Mouse (Mus musculus) splenic B cell, adult 2 months (primary cell): ENCODE measurements around the gene Asphd2.

Experiments used
- DNase-seq: peaks from one replicate; pipeline ENCODE4 v3.0.0-alpha.2; 2011; ENCODE audit warnings: low read depth, low spot score
- H3K27me3 ChIP-seq: 2 replicates; pipeline ENCODE4 v1.6.1; 2012; ENCODE audit warnings: mild to moderate bottlenecking, low read length, moderate library complexity, mixed read lengths; ENCODE audit not compliant: control insufficient read depth, poor library complexity, insufficient read depth, severe bottlenecking
- H3K36me3 ChIP-seq: 2 replicates; pipeline ENCODE4 v1.6.1; 2012; ENCODE audit warnings: mild to moderate bottlenecking, low read length, moderate library complexity, mixed read lengths; ENCODE audit not compliant: control insufficient read depth, poor library complexity, insufficient read depth, severe bottlenecking

Gene Asphd2

DNA sequence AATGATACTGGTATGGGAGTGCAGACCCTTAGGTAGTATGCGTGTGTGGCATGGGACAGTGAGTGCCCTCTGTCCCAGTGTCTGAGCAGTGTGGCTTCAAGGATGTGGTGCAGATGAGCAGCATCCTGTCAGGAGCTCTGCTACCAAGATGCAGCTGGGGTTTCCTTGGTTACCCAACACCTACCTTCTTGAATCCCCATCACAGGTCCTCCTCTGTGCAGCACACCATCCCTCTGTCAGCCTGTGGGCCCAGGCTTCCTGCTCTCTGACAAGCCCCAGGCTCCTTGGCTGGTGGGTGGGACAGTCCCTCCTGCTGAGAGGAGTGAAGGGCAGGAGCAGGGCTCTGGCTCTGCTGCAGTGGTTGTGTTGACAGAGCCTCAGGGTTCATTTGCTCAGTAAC is 17.3 kb downstream of the Asphd2 start:
- DNase-seq, result no peak
- Histone ChIP-seq H3K27me3 (no peaks in the 10 kb centered on the region), H3K36me3 (no peaks in the 10 kb centered on the region; the same call in 1 of the 2 replicates)

DNA sequence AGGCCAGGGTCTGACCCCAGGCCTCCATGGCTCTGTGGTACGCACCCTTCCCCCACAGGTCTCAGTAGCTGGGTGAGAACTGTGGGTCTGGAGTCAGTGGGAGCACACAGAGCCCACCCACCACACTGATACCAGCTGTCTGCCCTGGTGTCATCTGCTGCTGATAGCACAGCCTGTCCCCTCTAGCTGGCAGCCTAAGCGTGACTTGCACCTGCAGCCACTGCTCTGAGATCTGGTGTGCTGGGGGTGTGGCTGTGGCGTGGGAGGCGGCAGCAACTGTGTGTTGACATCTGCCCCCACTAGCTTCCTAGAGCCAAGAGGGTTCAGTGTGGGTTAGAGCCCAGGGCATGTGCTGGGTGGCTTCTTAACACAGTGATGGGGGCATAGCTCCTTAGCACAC is 18.6 kb downstream of the Asphd2 start:
- Histone ChIP-seq H3K36me3 (peaks cover 3% of the 10 kb centered on the region), H3K27me3 (no peaks in the 10 kb centered on the region)
- no peak for DNase-seq

DNA sequence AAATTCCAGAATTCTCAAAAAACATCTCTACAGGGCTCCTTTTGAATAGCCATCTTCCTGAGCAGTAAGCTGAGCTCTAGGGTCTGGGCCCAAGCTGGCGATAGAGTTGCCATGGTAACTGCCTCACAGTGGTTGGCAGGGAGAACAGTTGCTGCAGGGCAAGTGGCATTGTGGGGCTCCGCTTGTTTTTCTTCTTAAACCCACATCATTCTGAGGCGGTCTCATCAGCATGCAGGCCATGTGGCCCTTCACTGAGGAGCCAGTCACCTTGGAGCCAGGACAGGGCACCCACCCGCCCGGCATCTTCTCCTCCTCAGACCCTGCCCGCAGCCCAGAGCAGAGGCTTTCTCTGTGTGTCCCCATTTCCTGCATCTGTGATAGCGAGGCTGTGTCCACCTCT is 22.7 kb downstream of the Asphd2 start:
- DNase-seq, result no peak
- Histone ChIP-seq H3K27me3 (no peaks in the 10 kb centered on the region), H3K36me3 (peaks cover 3% of the 10 kb centered on the region)

GRCm38 (mm10) chr5:112370236-112370813 is 24.3 kb downstream of the Asphd2 start:
- no peaks in the 10 kb centered on the region for H3K27me3 ChIP-seq

DNA sequence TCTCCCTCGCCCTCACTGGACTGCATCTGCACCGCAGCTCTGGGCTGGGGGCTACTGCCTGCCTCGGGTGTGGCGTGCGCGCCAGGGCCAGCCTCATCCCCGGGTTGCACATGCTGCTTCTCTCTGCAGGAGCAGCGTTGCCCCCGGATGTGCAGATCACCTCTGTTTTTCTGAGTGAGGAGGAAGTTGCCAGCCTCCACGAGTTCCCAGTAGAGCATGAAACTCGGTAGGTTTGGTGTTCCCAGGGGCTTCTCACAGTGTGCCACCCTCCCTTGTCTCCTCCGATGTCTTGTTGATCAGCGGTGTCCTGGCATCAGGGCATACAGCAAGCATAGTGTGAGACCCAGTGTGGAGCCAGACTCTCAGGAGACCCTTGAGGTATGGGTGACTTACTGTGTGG is 25.3 kb downstream of the Asphd2 start:
- Histone ChIP-seq H3K36me3 (peaks cover 3% of the 10 kb centered on the region), H3K27me3 (no peaks in the 10 kb centered on the region)
- peak; percentile 47 for DNase-seq

More at GRCm38 (mm10) chr5:112370236-112370813, 24.3 kb downstream of the Asphd2 start:
- H3K36me3 ChIP-seq, result peaks cover 3% of the 10 kb centered on the region; the same call in 1 of the 2 replicates
- DNase-seq, result no peak

DNA sequence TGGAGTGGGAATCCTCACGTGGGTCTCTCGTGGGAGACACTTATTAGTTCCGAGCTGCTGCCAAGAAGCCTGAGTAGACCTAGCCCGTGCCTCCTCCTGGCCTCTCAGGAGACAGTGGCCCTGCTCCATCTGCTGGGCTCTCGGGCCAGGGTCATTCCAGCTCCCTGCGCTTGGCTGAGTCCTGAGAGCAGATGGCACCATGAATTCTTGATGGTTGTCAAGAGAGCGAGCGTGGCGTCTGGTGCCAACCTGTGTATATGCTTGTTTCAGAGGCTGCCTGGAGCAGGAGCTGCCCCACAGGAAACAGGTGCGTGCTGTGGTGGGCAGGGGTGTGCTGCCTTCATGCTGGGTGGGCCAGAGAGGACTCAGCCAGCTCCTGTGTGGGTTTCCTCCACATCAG is 26.0 kb downstream of the Asphd2 start:
- peaks cover 3% of the 10 kb centered on the region for H3K36me3 ChIP-seq
- no peak for DNase-seq
- H3K27me3 ChIP-seq, result no peaks in the 10 kb centered on the region

DNA sequence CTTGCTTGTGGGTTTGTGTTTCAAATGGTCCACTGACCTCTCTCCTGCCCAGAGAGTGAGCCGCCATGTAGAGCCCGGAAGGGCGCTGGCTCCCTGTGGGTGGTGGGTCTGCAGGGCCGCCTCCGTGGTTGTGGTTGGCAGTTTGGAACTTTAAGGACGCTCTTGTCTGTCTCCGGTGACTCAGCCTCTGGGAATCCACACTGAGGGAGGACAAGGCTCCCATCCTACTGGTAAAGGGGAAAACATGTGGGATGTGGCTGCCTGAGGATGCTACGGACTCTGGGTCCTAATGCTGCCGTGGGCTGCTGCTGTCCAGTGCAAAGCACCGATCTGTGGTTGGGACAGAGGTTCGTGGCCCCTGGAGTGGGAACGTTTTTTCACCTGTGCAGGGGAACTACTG is 26.7 kb downstream of the Asphd2 start:
- no peak for DNase-seq
- no peaks in the 10 kb centered on the region for H3K27me3 ChIP-seq
- H3K36me3 ChIP-seq, result peaks cover 3% of the 10 kb centered on the region

DNA sequence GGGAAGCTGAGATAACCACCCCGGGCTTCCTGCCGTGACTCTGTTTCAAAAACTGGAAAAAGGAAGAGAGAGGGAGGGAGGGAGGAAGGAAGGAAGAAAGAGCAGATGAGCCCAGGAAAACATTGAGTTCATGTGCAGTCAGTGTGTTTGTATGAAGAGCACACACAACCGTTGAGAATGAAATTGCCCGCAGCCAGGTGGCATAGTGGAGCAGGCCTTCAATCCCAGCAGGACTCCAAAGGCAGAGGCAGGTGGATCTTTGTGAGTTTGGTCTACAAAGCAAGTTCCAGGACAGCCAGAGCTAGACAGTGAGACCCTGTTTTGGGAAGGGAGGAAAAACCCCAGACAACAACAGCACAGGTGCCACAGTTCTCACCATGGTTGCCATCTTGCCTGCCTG is 27.3 kb downstream of the Asphd2 start:
- no peak for DNase-seq

DNA sequence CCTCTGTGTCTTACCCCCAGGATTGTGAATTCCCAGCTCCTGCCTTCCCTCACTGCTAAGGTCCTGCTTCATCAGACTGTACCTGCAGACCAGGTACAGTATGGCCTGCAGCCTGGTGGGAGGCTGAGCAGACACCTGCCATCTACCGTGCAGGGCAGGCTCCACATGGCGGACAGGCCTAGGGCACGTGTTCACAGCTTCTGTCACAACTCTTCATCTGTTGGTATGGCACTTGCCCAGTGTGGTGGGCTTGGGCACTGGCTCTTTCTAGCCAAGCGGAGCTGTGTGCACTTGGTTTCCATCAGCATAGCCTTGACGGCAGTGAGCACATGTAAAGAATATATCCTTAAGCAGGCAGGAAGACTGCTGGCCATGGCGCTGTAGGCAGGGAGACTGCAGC is 27.8 kb downstream of the Asphd2 start:
- DNase-seq, result no peak
- Histone ChIP-seq H3K36me3 (peaks cover 1% of the 10 kb centered on the region), H3K27me3 (no peaks in the 10 kb centered on the region)

More for the DNA sequence above, 27.3 kb downstream of the Asphd2 start:
- H3K27me3 ChIP-seq, result no peaks in the 10 kb centered on the region
- peaks cover 3% of the 10 kb centered on the region for H3K36me3 ChIP-seq

DNA sequence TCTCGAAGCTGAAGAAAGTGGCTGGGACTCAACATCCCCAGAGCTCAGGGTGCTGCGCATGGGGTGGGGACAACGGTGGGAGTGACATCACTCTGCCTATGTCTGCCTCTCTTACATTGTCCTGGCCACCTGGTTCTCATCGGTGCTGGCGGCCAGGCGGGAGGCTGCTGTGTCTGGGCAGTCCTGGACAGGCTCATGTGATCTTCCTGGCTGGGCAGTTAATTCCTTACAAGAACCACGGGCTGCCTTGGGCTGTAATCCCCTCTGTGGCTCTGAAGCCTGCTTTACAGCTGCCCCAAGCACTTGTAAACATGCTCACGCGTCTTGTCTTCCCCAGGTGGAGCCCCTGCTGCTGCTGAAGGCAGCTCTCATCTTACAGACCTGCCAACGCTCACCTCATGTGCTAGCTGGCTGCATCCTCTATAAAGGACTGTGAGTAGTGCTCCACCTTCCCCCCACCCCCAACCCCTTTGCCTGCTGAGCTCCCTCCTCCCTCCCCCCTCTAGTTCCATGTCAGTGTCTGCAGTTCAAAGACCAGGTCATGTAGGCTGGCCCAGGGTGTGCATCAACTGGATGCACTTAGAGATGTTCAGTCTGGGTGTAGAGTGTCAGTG is 30.4 kb downstream of the Asphd2 start:
- no peak for DNase-seq
- Histone ChIP-seq H3K27me3 (no peaks in the 10 kb centered on the region), H3K36me3 (no peaks in the 10 kb centered on the region; the same call in 1 of the 2 replicates)

- DNase-seq, result no peak
- no peaks in the 10 kb centered on the region for H3K27me3 ChIP-seq
- peaks cover 7% of the 10 kb centered on the region; the same call in 1 of the 2 replicates for H3K36me3 ChIP-seq
Measured at GRCm38 (mm10) chr5:112360077-112360476, 34.6 kb downstream of the Asphd2 start.

DNA sequence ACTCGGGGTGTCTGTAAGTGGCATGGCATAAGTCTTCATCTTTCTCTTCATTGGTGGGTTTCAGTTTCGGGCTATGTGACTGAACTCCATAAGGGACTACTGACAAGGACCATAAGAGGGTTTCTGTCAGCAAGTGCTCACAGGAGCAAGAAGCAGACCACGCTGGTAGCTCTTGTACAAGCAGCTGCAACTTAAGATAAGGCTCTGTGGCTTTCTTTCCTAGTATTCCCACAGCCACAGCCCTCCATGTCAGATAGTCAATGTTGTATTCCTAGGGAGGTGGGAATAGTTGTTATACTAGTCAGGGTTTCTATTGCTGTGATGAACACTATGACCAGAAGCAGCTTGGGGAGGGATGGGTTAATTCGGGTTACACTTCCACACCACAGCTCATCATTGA is 35.1 kb downstream of the Asphd2 start:
- DNase-seq, result no peak
- Histone ChIP-seq H3K36me3 (peaks cover 7% of the 10 kb centered on the region; the same call in 1 of the 2 replicates), H3K27me3 (no peaks in the 10 kb centered on the region)

DNA sequence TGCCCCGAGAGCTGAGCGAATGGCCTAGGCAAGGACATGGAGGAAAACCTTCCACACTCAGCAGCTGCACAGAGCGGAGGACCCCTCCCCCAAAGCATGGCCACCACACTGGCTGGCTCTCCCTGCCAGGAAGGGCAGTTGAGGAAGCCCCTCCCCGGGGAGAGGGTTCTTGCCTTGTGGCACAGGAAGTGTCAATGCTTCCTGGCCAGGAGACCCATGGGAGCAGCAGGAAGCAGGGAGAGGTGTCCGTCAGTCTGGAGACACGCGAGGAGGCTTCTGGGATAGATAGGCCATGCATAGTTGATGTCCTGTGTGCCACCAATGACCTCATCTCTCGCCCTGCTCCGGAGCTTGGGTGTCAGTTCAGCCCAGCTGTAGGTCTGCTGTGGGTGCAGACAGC is 38.3 kb downstream of the Asphd2 start:
- Histone ChIP-seq H3K36me3 (peaks cover 11% of the 10 kb centered on the region; the same call in 1 of the 2 replicates), H3K27me3 (no peaks in the 10 kb centered on the region)
- DNase-seq, result no peak

GRCm38 (mm10) chr5:112355910-112356309 is 38.8 kb downstream of the Asphd2 start, which contains the start of gene Gm6583:
Gm6583 (minus strand) TSS chr5:112356033.
- H3K27me3 ChIP-seq, result no peaks in the 10 kb centered on the region
- H3K36me3 ChIP-seq, result peaks cover 11% of the 10 kb centered on the region; the same call in 1 of the 2 replicates
- no peak for DNase-seq

DNA sequence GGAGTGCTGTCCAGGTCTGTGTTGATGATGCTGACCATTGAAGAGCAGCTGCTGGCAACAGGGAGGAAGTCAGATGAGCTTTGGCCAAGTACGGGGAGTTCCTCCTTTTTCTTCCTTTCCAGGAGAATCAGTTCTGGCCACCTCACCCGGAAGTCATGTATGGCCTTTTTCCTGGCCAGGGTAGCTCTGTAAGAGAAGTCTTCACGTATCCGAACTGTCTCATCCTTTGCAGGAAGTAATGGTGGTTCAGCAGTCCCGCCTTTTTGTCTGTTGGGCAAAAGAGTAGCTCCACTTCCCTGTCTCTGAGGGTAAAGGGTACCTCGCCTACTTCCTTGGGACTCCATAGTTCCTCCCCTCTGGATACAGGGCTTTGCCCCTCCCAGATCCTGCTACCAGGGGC is 39.2 kb downstream of the Asphd2 start:
- no peaks in the 10 kb centered on the region for H3K27me3 ChIP-seq
- no peak for DNase-seq
- H3K36me3 ChIP-seq, result peaks cover 11% of the 10 kb centered on the region; the same call in 1 of the 2 replicates
